Mouse (Mus musculus) urinary bladder, postnatal 36 days (tissue): Measurements from ENCODE around the gene Sez6l.
A peak's percentile ranks its signal among the peaks of the same experiment; 100 is the strongest.

Experiments
- DNase-seq, 2 experiments: peaks; one replicate each; pipeline ENCODE4 v3.0.0; 2022; ENCODE audit warnings: low spot score in 2 of 2, mixed read lengths in 1 of 2

Sez6l gene

GRCm38 (mm10) chr5:112576993-112577670 is at the start of gene Sez6l:
TSS of gene Sez6l (minus strand) at chr5:112577185.
- peak in 1 of 2 experiments; percentile 24 for DNase-seq

- DNase-seq, result no peak
These were observed 48.7 kb upstream of the Sez6l start for GRCm38 (mm10) chr5:112625555-112626160.

GRCm38 (mm10) chr5:112622946-112623345 is 46.0 kb upstream of the Sez6l start:
- no peak for DNase-seq

GRCm38 (mm10) chr5:112620256-112620655 is 43.3 kb upstream of the Sez6l start:
- no peak for DNase-seq

GRCm38 (mm10) chr5:112619344-112619743 is 42.4 kb upstream of the Sez6l start:
- DNase-seq, result no peak

- DNase-seq, result no peak
These were observed 40.7 kb upstream of the Sez6l start for GRCm38 (mm10) chr5:112617602-112618247.

- no peak for DNase-seq
These were observed 39.1 kb upstream of the Sez6l start for GRCm38 (mm10) chr5:112615946-112616617.

- DNase-seq, result peak; percentile 71 to 73
These were observed 31.0 kb upstream of the Sez6l start for GRCm38 (mm10) chr5:112607867-112608516.

GRCm38 (mm10) chr5:112607119-112607518 is 30.1 kb upstream of the Sez6l start:
- DNase-seq, result no peak

GRCm38 (mm10) chr5:112605371-112605770 is 28.4 kb upstream of the Sez6l start:
- no peak for DNase-seq

GRCm38 (mm10) chr5:112604251-112604650 is 27.3 kb upstream of the Sez6l start:
- no peak for DNase-seq

- no peak for DNase-seq
These were observed 26.6 kb upstream of the Sez6l start for GRCm38 (mm10) chr5:112603594-112603993.

GRCm38 (mm10) chr5:112600309-112600939 is 23.4 kb upstream of the Sez6l start:
- no peak for DNase-seq

GRCm38 (mm10) chr5:112599538-112600308 is 22.7 kb upstream of the Sez6l start:
- DNase-seq, result no peak

- DNase-seq, result peak in 1 of 2 experiments; percentile 25
These were observed 20.9 kb upstream of the Sez6l start for GRCm38 (mm10) chr5:112597876-112598275.

- no peak for DNase-seq
These were observed 20.3 kb upstream of the Sez6l start for GRCm38 (mm10) chr5:112597307-112597706.

- DNase-seq, result peak in 1 of 2 experiments; percentile 27
These were observed 19.7 kb upstream of the Sez6l start for GRCm38 (mm10) chr5:112596729-112597128.

GRCm38 (mm10) chr5:112595701-112596632 is 19.0 kb upstream of the Sez6l start:
- DNase-seq, result no peak

GRCm38 (mm10) chr5:112591706-112592105 is 14.7 kb upstream of the Sez6l start:
- DNase-seq, result no peak
